Comparison of ENCODE assay signal across 8 mouse cellular contexts in the genomic region with DNA sequence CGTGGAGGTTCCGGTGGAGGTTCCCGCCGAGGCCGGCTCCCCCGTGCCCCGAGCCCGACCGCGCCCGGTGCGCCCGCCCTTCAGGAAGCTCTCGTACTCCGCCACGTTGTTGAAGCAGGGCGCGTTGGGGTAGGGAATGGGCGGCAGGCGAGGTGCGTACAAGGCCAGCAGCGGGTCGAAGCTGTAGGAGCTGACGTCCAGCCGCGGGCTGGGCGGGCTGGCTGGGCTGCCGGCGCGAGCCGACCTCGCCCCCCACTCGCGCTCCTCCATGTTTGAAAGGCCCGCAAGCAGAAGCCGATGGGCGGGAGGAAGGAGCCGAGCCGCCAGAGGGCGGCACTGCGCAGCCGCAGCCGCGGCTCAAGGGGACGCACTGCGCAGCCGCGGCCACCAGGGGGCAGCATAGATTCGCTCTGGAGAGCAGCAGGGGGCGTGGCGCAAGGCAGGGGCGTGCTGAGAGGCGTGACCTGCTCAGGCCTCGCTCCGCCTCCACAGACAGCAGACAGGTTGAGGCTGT. TPM values are rescaled to one million over a fixed set of nuclear protein-coding genes. Genes with fewer than 3 reads are reported as not detected.
DNase-seq lines count a peak whose midpoint lies in the region; ATAC-seq and TF ChIP-seq lines count a peak whose summit lies in the region.

Gene Lsm11, minus strand, starts transcription at position 293 of the 514 bp plus-strand sequence.

- H3K36me3 ChIP-seq in E14TG2a.4 (ENCODE audit: insufficient read depth, low read length): peaks cover 50% of the 10 kb centered on the region
- H3K36me3 ChIP-seq in forebrain, embryonic 13.5 days (ENCODE audit: poor library complexity, severe bottlenecking): peaks cover 13% of the 10 kb centered on the region
- H3K36me3 ChIP-seq in neural tube, embryonic 15.5 days: peaks cover 13% of the 10 kb centered on the region

- H3K4me1 ChIP-seq in E14TG2a.4 (replicated peaks; ENCODE audit: low read depth, low read length): peaks cover 42% of the 10 kb centered on the region
- peaks cover 16% of the 10 kb centered on the region for H3K4me1 ChIP-seq in forebrain, embryonic 13.5 days
- H3K4me1 ChIP-seq in neural tube, embryonic 15.5 days: peaks cover 23% of the 10 kb centered on the region

- H3K4me3 ChIP-seq in E14TG2a.4 (replicated peaks; ENCODE audit: low read length): peak within 1 kb of the TSS; percentile 97
- peak within 1 kb of the TSS; percentile 85 for H3K4me3 ChIP-seq in forebrain, embryonic 13.5 days
- H3K4me3 ChIP-seq in neural tube, embryonic 15.5 days (replicated peaks): peak within 1 kb of the TSS; percentile 89

- peak within 1 kb of the TSS; percentile 87 for H3K4me2 ChIP-seq in forebrain, embryonic 13.5 days
- peak within 1 kb of the TSS; percentile 76 for H3K4me2 ChIP-seq in neural tube, embryonic 15.5 days

- no peak; the same call in 1 of the 2 replicates for TF ChIP-seq CTCF in E14TG2a.4 (conservative IDR thresholded peaks at IDR 0.05; ENCODE audit: low read length)

- ATAC-seq in forebrain, embryonic 13.5 days: peak; percentile 87
- peak; percentile 88 for ATAC-seq in neural tube, embryonic 15.5 days (ENCODE audit: low FRiP score)

- peak within 1 kb of the TSS; percentile 88 for H3K9ac ChIP-seq in forebrain, embryonic 13.5 days
- peak within 1 kb of the TSS; percentile 68 for H3K9ac ChIP-seq in neural tube, embryonic 15.5 days (replicated peaks)

- intact Hi-C loops in heart, postnatal 14 days (cut with DNase I): loop anchor here (1.0 kb wide), 1 partner anchor 271 kb away; no protein-coding TSS in a partner anchor

- peak within 1 kb of the TSS; percentile 59 for H3K27ac ChIP-seq in forebrain, embryonic 13.5 days
- H3K27ac ChIP-seq in neural tube, embryonic 15.5 days (replicated peaks): peak within 1 kb of the TSS; percentile 82

- H3K9me3 ChIP-seq in E14TG2a.4 (ENCODE audit: low read length): no peaks in the 10 kb centered on the region
- H3K9me3 ChIP-seq in forebrain, embryonic 13.5 days (replicated peaks): no peaks in the 10 kb centered on the region
- no peaks in the 10 kb centered on the region for H3K9me3 ChIP-seq in neural tube, embryonic 15.5 days (replicated peaks)

- under 1% methylated on average over 52 of the region's 55 CpGs for WGBS in forebrain, embryonic 13.5 days
- under 1% methylated on average over 53 of the region's 55 CpGs for WGBS in neural tube, embryonic 15.5 days

- H3K27me3 ChIP-seq in E14TG2a.4 (ENCODE audit: insufficient read depth, low read length): no peaks in the 10 kb centered on the region
- H3K27me3 ChIP-seq in forebrain, embryonic 13.5 days: no peaks in the 10 kb centered on the region
- no peaks in the 10 kb centered on the region for H3K27me3 ChIP-seq in neural tube, embryonic 15.5 days (replicated peaks)

- DNase-seq in c-Kit-positive CD71-positive TER-119-positive erythroid progenitor cells, embryonic 14.5 days (ENCODE audit: low spot score): peak; percentile 93
- peak; percentile 100 for DNase-seq in heart, postnatal 14 days
- DNase-seq in layer of hippocampus, adult 11-12 months (ENCODE audit: low spot score): peak; percentile 97
- peak; percentile 93 to 94 for DNase-seq in lung, adult 18-20 months
- DNase-seq in testis, postnatal 14 days (ENCODE audit: low spot score): peak; percentile 95

RNA-seq across cellular contexts. Expression of gene Lsm11, which starts in this region (rescaled TPM):
- 8.7 and 8.8 TPM in 2 replicates for polyA plus RNA-seq in forebrain, embryonic 13.5 days (2015; fragmentation: Nextera tagmentation; extraction: Ambion mirVana)
- total RNA-seq in heart, postnatal 14 days (2021): 1 to 10 TPM; 4.8 to 5.2 TPM
- polyA plus RNA-seq in neural tube, embryonic 15.5 days (2015; fragmentation: Nextera tagmentation; extraction: Ambion mirVana): 22.5 and 24.5 TPM in 2 replicates

Comparison
In these comparisons a context has a peak if more than half of its experiments do, and no peak if none do; other contexts are left out.
1. Peak in every context shown above with its lines: DNase-seq, ATAC-seq, H3K4me3 ChIP-seq and H3K27ac ChIP-seq.